8 mouse cellular contexts compared by ENCODE assay signal in genomic region chr15:103502435-103503250, GRCm38 (mm10). TPM values are rescaled to one million over a fixed set of nuclear protein-coding genes. Genes with fewer than 3 reads are reported as not detected.
A peak's percentile ranks its signal among the peaks of the same experiment; 100 is the strongest.
DNase-seq lines count a peak whose midpoint lies in the region; ATAC-seq and TF ChIP-seq lines count a peak whose summit lies in the region.

Pde1b (plus strand) TSS chr15:103503034.

- DNase-seq in Patski (ENCODE audit: low read depth, low spot score) = no peak
- peak; percentile 65 to 66 for DNase-seq in cerebellum, adult 2 months
- peak; percentile 73 for DNase-seq in gastrocnemius, adult 2 months
- peak in 1 of 2 experiments; percentile 80 for DNase-seq in left cerebral cortex, postnatal 10 days (ENCODE audit: extremely low spot score in 1 of 2, low spot score in 2 of 2)
- peak; percentile 68 to 70 for DNase-seq in right cerebral cortex, adult 2 months (ENCODE audit: low spot score in 2 of 2)
- DNase-seq in yolk sac, embryonic 10.5 days (ENCODE audit: low spot score) = peak; percentile 73

- peaks cover 6% of the 10 kb centered on the region; the same call in 1 of the 2 replicates for H3K4me1 ChIP-seq in cerebellum, adult 2 months (ENCODE audit: control insufficient read depth, insufficient read depth, low read length)

- WGBS in cerebellum, adult 2 months = 3% methylated on average over 48 of the region's 63 CpGs

- in situ Hi-C loops in Patski (cut with MboI; ENCODE audit: low pct_unique_long_range_greater_than_20kb) = no loop called here

- intact Hi-C loops in gastrocnemius, adult 2 months (cut with DNase I) = no loop called here
- intact Hi-C loops in left cerebral cortex, postnatal 10 days (cut with DNase I) = no loop called here

- TF ChIP-seq POLR2A in cerebellum, adult 2 months (IDR thresholded peaks at IDR 0.05; ENCODE audit: borderline replicate concordance, insufficient read depth, low read length) = no peak

- POLR2A ChIA-PET in Patski (lab: Charles Lee) = interaction anchor here (1.1 kb wide), 1 partner anchor 22 kb away, joined by 3 read pairs; no protein-coding TSS in a partner anchor

- H3K4me3 ChIP-seq in cerebellum, adult 2 months (replicated peaks; ENCODE audit: insufficient read depth, low read depth, low read length) = peak within 1 kb of the TSS; percentile 89
- H3K4me3 ChIP-seq in gastrocnemius, adult 2 months = peak within 1 kb of the TSS; percentile 76

- no peak within 1 kb of the TSS for H3K27ac ChIP-seq in cerebellum, adult 2 months (ENCODE audit: insufficient read depth, low read length)
- no peak within 1 kb of the TSS for H3K27ac ChIP-seq in gastrocnemius, adult 2 months

- H3K27me3 ChIP-seq in Patski = peaks cover 32% of the 10 kb centered on the region
- no peaks in the 10 kb centered on the region for H3K27me3 ChIP-seq in cerebellum, adult 2 months (ENCODE audit: control insufficient read depth, insufficient read depth, low read length)

- no peak for TF ChIP-seq CTCF in Patski (IDR thresholded peaks at IDR 0.05)
- no peak for TF ChIP-seq CTCF in cerebellum, adult 2 months (IDR thresholded peaks at IDR 0.05; ENCODE audit: borderline replicate concordance, insufficient read depth, low read depth, low read length)
- no peak for TF ChIP-seq CTCF in gastrocnemius, adult 2 months (IDR thresholded peaks at IDR 0.05)

- ATAC-seq in Patski = peak; percentile 77
- ATAC-seq in inflammation-experienced regulatory T-cells, adult 6 months = peak; percentile 62
- peak; percentile 75 for ATAC-seq in megakaryocyte, adult 5-6 weeks (ENCODE audit: poor library complexity, severe bottlenecking)

- CTCF ChIA-PET in Patski (lab: Charles Lee) = interaction anchor here (1.1 to 3.9 kb wide), 2 partner anchors 8 to 20 kb away, joined by 3 to 21 read pairs; no protein-coding TSS in a partner anchor

RNA-seq across cellular contexts. Expression of gene Pde1b, which starts in this region (rescaled TPM):
- polyA plus RNA-seq in Patski (2021) = 1.4 TPM
- polyA plus RNA-seq in cerebellum, adult 2 months (2012; rRNA removed) = 57.5 and 62.5 TPM in 2 replicates
- total RNA-seq in gastrocnemius, adult 2 months (2021) = under 1 TPM; 0.42 to 0.51 TPM
- 1 to 10 TPM; 2.4 to 3.4 (median 3.0) TPM for polyA plus RNA-seq in inflammation-experienced regulatory T-cells, adult 6 months (2017; shearing (Covaris generic))
- 10 to 100 TPM; 72.2 to 96.7 TPM for total RNA-seq in left cerebral cortex, postnatal 10 days (2021)
- 13.2 and 16.8 TPM in 2 replicates for total RNA-seq in megakaryocyte, adult 5-6 weeks (2015)
- total RNA-seq in megakaryocyte, adult 5-6 weeks (2017) = 8.2 and 12.9 TPM in 2 replicates

Comparison
In these comparisons a context has a peak if more than half of its experiments do, and no peak if none do; other contexts are left out.
1. RNA of gene Pde1b (total RNA-seq): 72.2 to 96.7 TPM in left cerebral cortex, postnatal 10 days and 8.2 to 16.8 TPM in megakaryocyte, adult 5-6 weeks; 0.42 to 0.51 TPM in gastrocnemius, adult 2 months; every median in the first group is over 4 times any median in the second.
2. RNA of gene Pde1b (total RNA-seq): 72.2 to 96.7 TPM in left cerebral cortex, postnatal 10 days; 8.2 to 16.8 TPM in megakaryocyte, adult 5-6 weeks; every median in the first group is over 4 times any median in the second.
3. RNA of gene Pde1b (polyA plus RNA-seq): 57.5 to 62.5 TPM in cerebellum, adult 2 months; 2.4 to 3.4 TPM in inflammation-experienced regulatory T-cells, adult 6 months and 1.4 TPM in Patski (single experiment); every median in the first group is over 10 times any median in the second.
4. Peak in DNase-seq and H3K4me3 ChIP-seq in gastrocnemius, adult 2 months; RNA of the gene not detected or under 1 TPM.
5. Peak in every context shown above with its lines, with median percentiles within 50 percentile points of each other: ATAC-seq.